Mouse (Mus musculus) macrophage (primary cell): ENCODE data around the gene Ssbp3. TPM values are rescaled to one million over a fixed set of nuclear protein-coding genes. Genes with fewer than 3 reads are reported as not detected.

ENCODE experiments used
- H3K27ac ChIP-seq: fragments of 350-480 bp; formaldehyde crosslinking; 2 replicates; pipeline ENCODE4 v1.9.0; 2021
- H3K36me3 ChIP-seq: fragments of 350-480 bp; formaldehyde crosslinking; 2 replicates; pipeline ENCODE4 v1.9.0; 2021; ENCODE audit errors: inconsistent target
- H3K4me3 ChIP-seq: fragments of 350-480 bp; formaldehyde crosslinking; 2 replicates; pipeline ENCODE4 v1.9.0; 2021; ENCODE audit errors: inconsistent target
- H3K79me2 ChIP-seq: fragments of 350-480 bp; formaldehyde crosslinking; 2 replicates; pipeline ENCODE4 v1.9.0; 2021; ENCODE audit errors: inconsistent target
- WGBS: methylation state at CpG from one replicate; pipeline ENCODE4 v1.1.7; 2026; ENCODE audit warnings: inconsistent platforms; ENCODE audit not compliant: missing documents; 5-methylcytosine and 5-hydroxymethylcytosine counted together
- polyA plus RNA-seq: library from polyadenylated mRNA; stranded (reverse); fragments of 250-400 nt; gene quantifications from 3 replicates; pipeline ENCODE4 v1.2.4, GENCODE M21; 2018; ENCODE audit warnings: inconsistent platforms

Ssbp3 gene
- polyA plus RNA-seq, 1 experiment from 2014 or later = 44.3 TPM

DNA sequence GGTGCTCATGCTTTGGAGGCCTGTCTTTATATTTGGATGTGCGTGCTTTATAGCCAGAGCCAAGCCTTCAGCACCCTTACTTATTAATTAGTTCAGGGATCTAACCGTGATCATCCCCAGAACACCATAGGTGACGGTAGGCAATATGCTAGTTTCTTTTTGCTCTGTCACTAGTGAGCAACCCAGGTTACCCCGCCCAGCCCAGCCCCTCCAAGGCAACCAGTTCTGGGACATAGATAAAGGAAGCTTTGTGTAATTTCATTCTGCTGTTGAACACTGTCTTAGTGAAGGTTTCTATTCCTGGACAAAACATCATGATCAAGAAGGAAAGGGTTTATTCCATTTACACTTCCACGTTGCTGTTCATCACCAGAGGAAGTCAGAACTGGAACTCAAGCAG is 94.7 kb downstream of the Ssbp3 start:
- Histone ChIP-seq H3K4me3 (no peak overlapping the region), H3K36me3 (no peaks in the 10 kb centered on the region), H3K79me2 (no peaks in the 10 kb centered on the region), H3K27ac (no peak overlapping the region)
- 78% methylated on average over 5 of the region's 5 CpGs for WGBS

GRCm38 (mm10) chr4:107006229-107006628 is 95.7 kb downstream of the Ssbp3 start:
- Histone ChIP-seq H3K36me3 (no peaks in the 10 kb centered on the region), H3K79me2 (no peaks in the 10 kb centered on the region), H3K27ac (no peak overlapping the region), H3K4me3 (no peak overlapping the region)
- 50% methylated on average over 4 of the region's 4 CpGs for WGBS

DNA sequence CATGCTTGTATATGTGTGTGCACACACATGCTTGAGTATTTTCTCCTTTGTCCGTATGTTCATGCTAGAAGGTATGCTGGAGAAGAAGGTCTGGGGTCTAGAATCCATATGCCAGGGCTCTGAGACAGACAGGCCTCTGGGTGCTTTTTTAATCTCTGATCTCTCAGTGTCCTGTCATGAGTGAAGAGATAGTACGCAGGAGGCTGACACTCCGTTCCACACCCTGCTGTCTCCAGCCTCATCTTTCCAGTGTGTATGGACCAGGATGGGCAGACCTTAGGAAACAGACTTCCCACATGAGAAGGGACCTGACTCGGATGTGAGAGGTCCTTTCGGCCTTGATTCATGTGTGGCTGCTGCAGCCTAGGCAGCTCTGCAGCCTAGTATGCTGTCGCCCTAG is 96.3 kb downstream of the Ssbp3 start:
- whole genome bisulfite sequencing = 97% methylated on average over 6 of the region's 6 CpGs
- Histone ChIP-seq H3K79me2 (no peaks in the 10 kb centered on the region), H3K27ac (no peak overlapping the region), H3K36me3 (no peaks in the 10 kb centered on the region), H3K4me3 (no peak overlapping the region)

DNA sequence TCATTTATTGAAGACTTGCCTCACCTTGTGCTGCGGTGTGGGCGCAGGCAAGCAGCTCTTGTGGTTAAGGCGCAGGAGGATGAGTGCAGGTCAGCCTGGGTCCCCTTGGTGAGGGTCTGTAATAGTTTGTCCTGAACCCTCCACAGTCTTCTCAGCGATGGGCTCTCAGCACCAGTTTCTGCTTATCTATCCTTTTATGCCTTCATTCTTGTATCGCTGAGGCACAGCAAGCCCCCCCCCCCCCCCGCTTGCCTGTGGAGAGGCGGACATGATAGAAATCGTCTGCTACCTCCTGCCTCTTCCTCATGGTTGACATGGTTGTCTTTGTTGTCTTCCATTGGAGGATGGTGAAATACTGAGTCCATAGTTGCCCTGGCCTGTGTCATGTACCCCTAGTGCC is 96.9 kb downstream of the Ssbp3 start:
- Histone ChIP-seq H3K27ac (no peak overlapping the region), H3K4me3 (no peak overlapping the region), H3K79me2 (no peaks in the 10 kb centered on the region), H3K36me3 (no peaks in the 10 kb centered on the region)
- 94% methylated on average over 7 of the region's 8 CpGs for WGBS

DNA sequence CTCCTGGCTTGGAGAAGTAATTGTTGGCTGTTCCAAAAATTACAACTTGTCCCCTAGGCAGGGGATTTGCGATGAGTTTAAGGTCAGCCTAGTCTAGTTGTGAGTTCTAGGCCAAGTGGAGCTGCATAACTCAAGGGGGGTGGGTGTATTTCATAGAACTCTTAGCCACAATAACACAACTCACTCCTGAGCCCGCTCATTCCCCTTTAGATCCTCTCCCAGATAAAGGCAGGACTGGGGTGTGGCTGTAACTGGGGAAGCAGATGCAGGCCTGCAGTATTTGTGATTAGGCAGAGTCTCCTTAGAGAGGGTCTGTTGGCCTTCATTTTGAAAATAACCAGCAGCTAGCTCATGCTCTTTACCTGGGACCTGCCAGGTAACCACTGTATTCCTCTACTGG is 97.7 kb downstream of the Ssbp3 start:
- 92% methylated on average over 2 of the region's 2 CpGs for WGBS
- Histone ChIP-seq H3K79me2 (no peaks in the 10 kb centered on the region), H3K4me3 (no peak overlapping the region), H3K36me3 (no peaks in the 10 kb centered on the region), H3K27ac (no peak overlapping the region)

- Histone ChIP-seq H3K4me3 (no peak overlapping the region), H3K79me2 (no peaks in the 10 kb centered on the region), H3K36me3 (no peaks in the 10 kb centered on the region), H3K27ac (no peak overlapping the region)
- 96% methylated on average over 7 of the region's 7 CpGs for whole genome bisulfite sequencing
Measured at GRCm38 (mm10) chr4:107009548-107009947, 99.0 kb downstream of the Ssbp3 start.

- no peaks in the 10 kb centered on the region for H3K79me2 ChIP-seq
- no peak overlapping the region for H3K4me3 ChIP-seq
- H3K27ac ChIP-seq = no peak overlapping the region
- 86% methylated on average over 8 of the region's 8 CpGs for WGBS
- H3K36me3 ChIP-seq = no peaks in the 10 kb centered on the region
Measured at GRCm38 (mm10) chr4:107011325-107012004, 101.0 kb downstream of the Ssbp3 start.

DNA sequence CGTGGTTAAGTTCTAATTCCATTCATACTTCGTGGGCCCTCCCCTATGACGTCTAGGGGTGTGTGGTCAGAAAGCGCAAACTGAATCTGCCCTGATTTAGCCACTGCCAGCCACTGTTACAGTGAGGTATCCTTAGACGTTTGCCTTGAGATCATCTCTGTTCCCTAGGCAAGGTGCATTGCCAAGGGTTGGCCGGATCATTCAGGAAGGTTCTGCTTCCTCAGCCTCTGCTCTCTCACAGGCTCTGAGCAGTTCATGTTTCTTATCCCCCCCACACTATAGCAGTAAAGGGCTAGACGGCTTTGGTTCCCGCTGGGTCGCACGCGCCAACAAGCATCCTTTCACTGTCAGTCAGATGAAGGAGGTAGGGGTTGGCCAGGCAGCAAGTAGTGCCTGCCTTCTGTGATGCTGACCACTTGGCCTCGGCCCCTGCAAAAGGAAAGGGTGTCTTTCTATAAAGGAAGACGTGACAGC is 101.5 kb downstream of the Ssbp3 start:
- no peak overlapping the region for H3K4me3 ChIP-seq
- 74% methylated on average over 10 of the region's 13 CpGs for WGBS
- H3K79me2 ChIP-seq = no peaks in the 10 kb centered on the region
- no peaks in the 10 kb centered on the region for H3K36me3 ChIP-seq
- H3K27ac ChIP-seq = no peak overlapping the region

DNA sequence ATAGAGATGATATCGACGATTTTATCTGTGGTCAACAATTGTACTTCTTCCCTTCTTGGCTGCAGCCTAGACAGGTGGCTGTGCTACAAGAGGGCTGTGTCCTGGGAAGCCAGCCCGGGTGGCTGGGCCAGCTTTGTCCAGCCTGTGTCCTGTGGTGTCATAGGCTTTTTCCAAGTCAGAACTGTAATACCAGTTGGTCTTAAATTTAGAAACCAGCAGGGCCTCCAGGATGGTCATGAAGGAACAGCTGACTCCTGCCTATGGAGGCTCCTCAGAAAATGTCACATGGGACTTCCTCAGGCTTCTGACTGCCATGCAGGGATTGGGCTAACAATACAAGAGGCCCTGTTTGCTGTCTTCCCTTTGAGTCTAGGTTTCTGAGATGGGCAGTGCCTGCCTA is 102.1 kb downstream of the Ssbp3 start:
- H3K36me3 ChIP-seq = no peaks in the 10 kb centered on the region
- no peak overlapping the region for H3K4me3 ChIP-seq
- no peaks in the 10 kb centered on the region for H3K79me2 ChIP-seq
- WGBS = 85% methylated on average over 3 of the region's 3 CpGs
- H3K27ac ChIP-seq = no peak overlapping the region

DNA sequence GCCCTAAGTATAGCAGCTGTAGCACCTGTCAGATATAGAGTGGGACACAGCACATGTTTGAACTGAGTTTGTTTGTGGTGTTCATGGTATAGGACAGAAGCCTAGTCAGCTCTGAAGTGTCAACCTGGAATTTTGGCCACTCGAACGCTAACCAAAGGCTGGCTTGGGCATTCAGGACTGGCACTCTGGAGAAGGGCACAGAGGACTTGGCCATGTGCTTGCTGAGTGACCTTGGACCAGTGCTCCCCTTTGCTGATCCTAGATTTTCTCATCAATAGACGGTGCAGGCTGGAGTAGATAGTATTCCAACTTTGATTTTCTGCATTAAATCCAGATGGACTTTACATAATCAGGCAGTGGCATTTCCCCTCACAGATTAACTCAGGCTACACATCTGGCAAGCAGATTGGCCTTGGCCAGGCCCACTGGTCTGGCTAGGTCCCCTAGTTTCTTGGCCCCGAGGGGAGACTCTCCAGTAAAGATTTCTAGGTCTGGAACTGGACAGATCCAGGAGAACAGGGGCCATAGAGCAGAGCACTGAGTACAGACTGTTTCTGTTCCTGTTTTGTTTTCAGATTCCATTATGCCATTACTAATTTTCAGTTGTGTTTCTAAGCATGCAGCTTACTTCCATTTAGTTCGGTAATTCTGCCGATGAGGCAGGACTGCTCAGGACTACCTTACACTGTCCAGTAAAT is 102.8 kb downstream of the Ssbp3 start:
- WGBS = 85% methylated on average over 6 of the region's 6 CpGs

GRCm38 (mm10) chr4:107013817-107014260 is 103.3 kb downstream of the Ssbp3 start:
- WGBS = 97% methylated on average over 9 of the region's 9 CpGs
- Histone ChIP-seq H3K4me3 (no peak overlapping the region), H3K36me3 (no peaks in the 10 kb centered on the region), H3K79me2 (no peaks in the 10 kb centered on the region), H3K27ac (no peak overlapping the region)

More for the DNA sequence above, 102.8 kb downstream of the Ssbp3 start:
- Histone ChIP-seq H3K79me2 (no peaks in the 10 kb centered on the region), H3K4me3 (no peak overlapping the region), H3K27ac (no peak overlapping the region), H3K36me3 (no peaks in the 10 kb centered on the region)

DNA sequence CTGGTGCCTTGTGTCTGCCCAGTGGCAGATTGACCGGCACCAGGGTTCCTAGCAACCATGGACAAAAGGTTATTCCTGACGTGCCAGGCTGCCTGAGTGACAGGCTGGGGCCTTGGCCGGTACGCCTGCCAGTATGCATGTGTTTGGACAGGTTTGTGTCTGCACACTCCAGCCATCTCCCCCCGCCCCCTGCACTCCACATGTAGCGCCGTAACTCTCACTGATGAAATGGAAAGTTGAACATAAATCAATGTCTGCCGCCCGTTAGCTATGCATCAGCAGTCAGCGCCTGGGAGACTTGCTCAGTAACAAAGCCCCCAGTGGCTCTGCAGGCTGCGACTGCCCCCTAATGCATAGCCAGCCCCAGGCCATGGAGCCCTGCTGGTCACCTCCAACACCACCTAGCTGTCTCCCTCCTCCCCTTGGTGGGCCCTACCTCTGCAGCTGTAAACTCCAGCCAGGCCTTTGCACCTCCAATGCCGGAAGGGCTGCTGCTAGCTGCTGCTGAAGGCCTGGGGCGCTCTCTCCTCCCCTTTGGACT is 105.5 kb downstream of the Ssbp3 start:
- H3K79me2 ChIP-seq = no peaks in the 10 kb centered on the region
- 88% methylated on average over 13 of the region's 13 CpGs for WGBS
- H3K4me3 ChIP-seq = no peak overlapping the region
- H3K27ac ChIP-seq = no peak overlapping the region
- no peaks in the 10 kb centered on the region for H3K36me3 ChIP-seq

DNA sequence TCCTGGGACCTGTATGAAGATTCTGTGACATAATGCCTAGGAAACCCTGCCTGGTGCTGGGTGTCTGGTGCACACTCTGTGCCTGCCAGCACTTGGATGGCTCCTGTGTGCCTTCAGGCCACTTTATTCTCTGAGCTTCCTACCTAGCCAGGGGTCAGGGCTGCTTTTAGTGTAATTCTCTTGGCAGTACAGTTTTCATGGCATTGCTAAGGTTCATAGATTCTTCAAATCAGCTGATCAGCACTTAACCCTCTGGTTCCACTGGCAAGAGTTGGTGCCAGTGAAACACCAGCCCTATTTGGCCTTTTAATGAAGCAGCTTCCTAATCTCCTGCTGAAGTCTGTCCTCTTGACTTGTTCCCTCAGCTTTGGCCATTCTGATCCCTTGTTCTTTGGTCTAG is 106.8 kb downstream of the Ssbp3 start:
- Histone ChIP-seq H3K27ac (no peak overlapping the region), H3K4me3 (no peak overlapping the region), H3K36me3 (no peaks in the 10 kb centered on the region), H3K79me2 (no peaks in the 10 kb centered on the region)

GRCm38 (mm10) chr4:107018521-107018920 is 108.0 kb downstream of the Ssbp3 start:
- H3K36me3 ChIP-seq = no peaks in the 10 kb centered on the region
- no peak overlapping the region for H3K4me3 ChIP-seq
- H3K79me2 ChIP-seq = no peaks in the 10 kb centered on the region
- no peak overlapping the region for H3K27ac ChIP-seq
- WGBS = 90% methylated on average over 3 of the region's 3 CpGs

- Histone ChIP-seq H3K79me2 (no peaks in the 10 kb centered on the region), H3K36me3 (no peaks in the 10 kb centered on the region), H3K4me3 (no peak overlapping the region), H3K27ac (no peak overlapping the region)
- 96% methylated on average over 7 of the region's 7 CpGs for WGBS
Measured at GRCm38 (mm10) chr4:107019027-107019426, 108.5 kb downstream of the Ssbp3 start.
